Mouse (Mus musculus) brown adipose tissue, adult 24 weeks (tissue): ENCODE measurements at regions not wholly inside any gene's neighbourhood (a gene's known extent, or its start where the extent isn't known, plus 50 kb on each side); places are given as distances from the start of the nearest gene placed in this dataset.

Experiments
- H3K27ac ChIP-seq: fragments of 200-500 bp; replicated peaks from 2 replicates; pipeline ENCODE4 v1.5.1; 2012; ENCODE audit warnings: low read depth, mild to moderate bottlenecking, low read length
- H3K4me1 ChIP-seq: fragments of 200-500 bp; 2 replicates; pipeline ENCODE4 v1.6.1; 2012; ENCODE audit warnings: low read length, mixed read lengths; ENCODE audit not compliant: control insufficient read depth, insufficient read depth, insufficient read length
- H3K4me3 ChIP-seq: fragments of 200-500 bp; 2 replicates; pipeline ENCODE4 v1.5.1; 2012; ENCODE audit warnings: low read depth, mild to moderate bottlenecking, low read length, moderate library complexity; ENCODE audit not compliant: insufficient read depth

- no peaks in the 10 kb centered on the region for H3K4me1 ChIP-seq
- H3K4me3 ChIP-seq, result no peak overlapping the region
- H3K27ac ChIP-seq, result no peak overlapping the region
Observed at GRCm38 (mm10) chr10:43765829-43766486, 135.6 kb downstream of the Qrsl1 start.

GRCm38 (mm10) chr10:43767961-43768726, 133.4 kb downstream of the Qrsl1 start:
- Histone ChIP-seq H3K27ac (no peak overlapping the region), H3K4me1 (no peaks in the 10 kb centered on the region), H3K4me3 (no peak overlapping the region)

GRCm38 (mm10) chr10:43769026-43769425, 132.5 kb downstream of the Qrsl1 start:
- Histone ChIP-seq H3K4me3 (no peak overlapping the region), H3K27ac (no peak overlapping the region), H3K4me1 (no peaks in the 10 kb centered on the region)

- H3K27ac ChIP-seq, result no peak overlapping the region
- H3K4me1 ChIP-seq, result no peaks in the 10 kb centered on the region
- no peak overlapping the region for H3K4me3 ChIP-seq
Observed at GRCm38 (mm10) chr10:43775807-43776206, 125.7 kb downstream of the Qrsl1 start.

- Histone ChIP-seq H3K4me1 (no peaks in the 10 kb centered on the region), H3K4me3 (no peak overlapping the region), H3K27ac (no peak overlapping the region)
Observed at GRCm38 (mm10) chr10:43777612-43778600, 123.6 kb downstream of the Qrsl1 start.

GRCm38 (mm10) chr10:43780571-43780970, 121.0 kb downstream of the Qrsl1 start:
- no peak overlapping the region for H3K27ac ChIP-seq
- no peak overlapping the region for H3K4me3 ChIP-seq
- H3K4me1 ChIP-seq, result no peaks in the 10 kb centered on the region

- Histone ChIP-seq H3K4me1 (no peaks in the 10 kb centered on the region), H3K4me3 (no peak overlapping the region), H3K27ac (no peak overlapping the region)
Observed at GRCm38 (mm10) chr10:43783304-43783703, 118.2 kb downstream of the Qrsl1 start.

GRCm38 (mm10) chr10:43790780-43791179, 110.8 kb downstream of the Qrsl1 start:
- Histone ChIP-seq H3K4me1 (no peaks in the 10 kb centered on the region), H3K27ac (no peak overlapping the region), H3K4me3 (no peak overlapping the region)

GRCm38 (mm10) chr10:43791525-43792021, 110.0 kb downstream of the Qrsl1 start:
- Histone ChIP-seq H3K4me1 (no peaks in the 10 kb centered on the region), H3K27ac (no peak overlapping the region), H3K4me3 (no peak overlapping the region)

GRCm38 (mm10) chr10:43792618-43793017, 108.9 kb downstream of the Qrsl1 start:
- Histone ChIP-seq H3K27ac (no peak overlapping the region), H3K4me3 (no peak overlapping the region), H3K4me1 (no peaks in the 10 kb centered on the region)

GRCm38 (mm10) chr10:43794587-43794986, 107.0 kb downstream of the Qrsl1 start:
- Histone ChIP-seq H3K4me1 (no peaks in the 10 kb centered on the region), H3K4me3 (no peak overlapping the region), H3K27ac (no peak overlapping the region)

- no peaks in the 10 kb centered on the region for H3K4me1 ChIP-seq
- H3K4me3 ChIP-seq, result no peak overlapping the region
Observed at GRCm38 (mm10) chr10:43800077-43800476, 101.5 kb downstream of the Qrsl1 start.

GRCm38 (mm10) chr10:43815291-43815690, 86.3 kb downstream of the Qrsl1 start:
- no peak overlapping the region for H3K27ac ChIP-seq
- H3K4me1 ChIP-seq, result no peaks in the 10 kb centered on the region
- no peak overlapping the region for H3K4me3 ChIP-seq

More at GRCm38 (mm10) chr10:43800077-43800476, 101.5 kb downstream of the Qrsl1 start:
- H3K27ac ChIP-seq, result no peak overlapping the region

GRCm38 (mm10) chr10:43817522-43818198, 83.9 kb downstream of the Qrsl1 start:
- H3K4me3 ChIP-seq, result no peak overlapping the region
- H3K27ac ChIP-seq, result no peak overlapping the region
- no peaks in the 10 kb centered on the region for H3K4me1 ChIP-seq
